Comparison of ENCODE assay signal across 8 mouse cellular contexts in genomic region chr3:108158383-108159037, GRCm38 (mm10). TPM values are rescaled to one million over a fixed set of nuclear protein-coding genes. Genes with fewer than 3 reads are reported as not detected.
DNase-seq lines count a peak whose midpoint lies in the region; ATAC-seq and TF ChIP-seq lines count a peak whose summit lies in the region.
"Had no signal": no experiment of that assay in that cellular context is flagged by ENCODE, and none has a peak within 500 bp of the region (broad histone marks: within the 10 kb centered on the region; RNA-seq: fewer than 3 reads in every experiment).

No protein-coding gene starts in this region.

- no peak overlapping the region for H3K4me2 ChIP-seq in forebrain, embryonic 13.5 days
- H3K4me2 ChIP-seq in heart, embryonic 13.5 days, result peak overlapping the region; percentile 52
- H3K4me2 ChIP-seq: liver, embryonic 11.5 days had no signal

- peak; percentile 32; the same call in 1 of the 2 replicates for ATAC-seq in forebrain, embryonic 13.5 days
- ATAC-seq in heart, embryonic 13.5 days (ENCODE audit: extremely low read depth, insufficient number of reproducible peaks, low FRiP score, low TSS enrichment), result peak; percentile 39; the same call in 1 of the 2 replicates

- 36% methylated on average over 9 of the region's 9 CpGs for WGBS in forebrain, embryonic 13.5 days
- 33% methylated on average over 9 of the region's 9 CpGs for WGBS in heart, embryonic 13.5 days

- H3K9me3 ChIP-seq in forebrain, embryonic 13.5 days (replicated peaks), result no peaks in the 10 kb centered on the region
- H3K9me3 ChIP-seq in heart, embryonic 13.5 days, result no peaks in the 10 kb centered on the region

- peak; percentile 65 for DNase-seq in left cerebral cortex, adult 2 months (ENCODE audit: extremely low spot score in 1 of 2, low spot score in 2 of 2)
- DNase-seq in right cerebral cortex, adult 2 months (ENCODE audit: low spot score in 2 of 2), result peak; percentile 67 to 74
- no peak for DNase-seq in embryo, embryonic 9.5 days (ENCODE audit: extremely low spot score)
- DNase-seq in natural killer cell, adult 2 months (ENCODE audit: low spot score in 2 of 2), result no peak
- no peak for DNase-seq in thymus, postnatal 25 days

- H3K4me3 ChIP-seq in forebrain, embryonic 13.5 days, result no peak overlapping the region
- H3K4me3 ChIP-seq in heart, embryonic 13.5 days, result 0 out of 2 replicates have a peak overlapping the region, but pooled peaks have one; percentile 9
- H3K4me3 ChIP-seq in left cerebral cortex, adult 2 months, result no peak overlapping the region

- H3K27ac ChIP-seq in forebrain, embryonic 13.5 days, result no peak overlapping the region
- H3K27ac ChIP-seq in heart, embryonic 13.5 days (replicated peaks), result peak overlapping the region; percentile 73
- H3K27ac ChIP-seq in left cerebral cortex, adult 2 months, result peak overlapping the region; percentile 95

- TF ChIP-seq CTCF in left cerebral cortex, adult 2 months (IDR thresholded peaks at IDR 0.05), result no peak

- H3K4me1 ChIP-seq in forebrain, embryonic 13.5 days, result peaks cover 16% of the 10 kb centered on the region
- peaks cover 27% of the 10 kb centered on the region for H3K4me1 ChIP-seq in heart, embryonic 13.5 days

- intact Hi-C loops in left cerebral cortex, adult 2 months (cut with DNase I), result no loop called here

- H3K9ac ChIP-seq in forebrain, embryonic 13.5 days, result peak overlapping the region; percentile 21; the same call in 1 of the 2 replicates
- peak overlapping the region; percentile 71 for H3K9ac ChIP-seq in heart, embryonic 13.5 days

- H3K36me3 ChIP-seq in forebrain, embryonic 13.5 days (ENCODE audit: poor library complexity, severe bottlenecking), result no peaks in the 10 kb centered on the region
- no peaks in the 10 kb centered on the region for H3K36me3 ChIP-seq in heart, embryonic 13.5 days

- H3K27me3 ChIP-seq in forebrain, embryonic 13.5 days, result no peaks in the 10 kb centered on the region
- H3K27me3 ChIP-seq in heart, embryonic 13.5 days (replicated peaks), result no peaks in the 10 kb centered on the region; the same call in 1 of the 2 replicates

RNA-seq across cellular contexts. Expression of gene Gpr61, which starts 3.8 kb away (rescaled TPM):
- polyA plus RNA-seq in forebrain, embryonic 13.5 days (2015; fragmentation: Nextera tagmentation; extraction: Ambion mirVana), result 0.98 and 1.0 TPM in 2 replicates
- 0.14 TPM in 1 of 2 replicates, not detected in the other for polyA plus RNA-seq in heart, embryonic 13.5 days (2015; fragmentation: Nextera tagmentation; extraction: Ambion mirVana)
- total RNA-seq in left cerebral cortex, adult 2 months (2021), result 10 to 100 TPM; 17.0 to 19.0 TPM

RNA-seq across cellular contexts. Expression of gene Gnai3, which starts 12.6 kb away (rescaled TPM):
- 173 and 180 TPM in 2 replicates for polyA plus RNA-seq in forebrain, embryonic 13.5 days (2015; fragmentation: Nextera tagmentation; extraction: Ambion mirVana)
- 74.7 and 76.3 TPM in 2 replicates for polyA plus RNA-seq in heart, embryonic 13.5 days (2015; fragmentation: Nextera tagmentation; extraction: Ambion mirVana)
- total RNA-seq in left cerebral cortex, adult 2 months (2021), result 10 to 100 TPM; 26.9 to 28.6 TPM

RNA-seq across cellular contexts. Expression of gene Amigo1, which starts 27.6 kb away (rescaled TPM):
- polyA plus RNA-seq in forebrain, embryonic 13.5 days (2015; fragmentation: Nextera tagmentation; extraction: Ambion mirVana), result 6.4 and 8.1 TPM in 2 replicates
- 2.6 and 2.8 TPM in 2 replicates for polyA plus RNA-seq in heart, embryonic 13.5 days (2015; fragmentation: Nextera tagmentation; extraction: Ambion mirVana)
- total RNA-seq in left cerebral cortex, adult 2 months (2021), result 10 to 100 TPM; 80.2 to 82.8 TPM

RNA-seq across cellular contexts. Expression of gene Cyb561d1, which starts 42.5 kb away (rescaled TPM):
- polyA plus RNA-seq in forebrain, embryonic 13.5 days (2015; fragmentation: Nextera tagmentation; extraction: Ambion mirVana), result 3.6 and 4.7 TPM in 2 replicates
- polyA plus RNA-seq in heart, embryonic 13.5 days (2015; fragmentation: Nextera tagmentation; extraction: Ambion mirVana), result 2.3 and 3.1 TPM in 2 replicates
- total RNA-seq in left cerebral cortex, adult 2 months (2021), result 10 to 100 TPM; 18.8 to 20.7 TPM

RNA-seq across cellular contexts. Expression of gene Atxn7l2, which starts 52.2 kb away (rescaled TPM):
- polyA plus RNA-seq in forebrain, embryonic 13.5 days (2015; fragmentation: Nextera tagmentation; extraction: Ambion mirVana), result 29.0 and 30.3 TPM in 2 replicates
- polyA plus RNA-seq in heart, embryonic 13.5 days (2015; fragmentation: Nextera tagmentation; extraction: Ambion mirVana), result 7.5 and 8.7 TPM in 2 replicates
- 10 to 100 TPM; 30.6 to 32.8 TPM for total RNA-seq in left cerebral cortex, adult 2 months (2021)

Comparison
In these comparisons a context has a peak if more than half of its experiments do, and no peak if none do; other contexts are left out.
1. DNase-seq: peak in left cerebral cortex, adult 2 months (2 of 2) and right cerebral cortex, adult 2 months (2 of 2); none in embryo, embryonic 9.5 days (single experiment), natural killer cell, adult 2 months (0 of 2) and thymus, postnatal 25 days (single experiment).